Mouse (Mus musculus) liver, embryonic 14.5 days (tissue): ENCODE results near the gene Prcd.

Experiments
- CTCF ChIP-seq: IDR thresholded peaks from 2 replicates; pipeline ENCODE4 v1.5.1; 2016; ENCODE audit warnings: antibody characterized with exemption, low read depth, control low read depth
- EP300 ChIP-seq: IDR thresholded peaks from 2 replicates; pipeline ENCODE4 v1.6.1; 2016; ENCODE audit warnings: antibody characterized with exemption, low read depth

GRCm38 (mm10) chr11:116620073-116620472, 33.3 kb upstream of the Prcd start:
- TF ChIP-seq CTCF: no peak
- peak; percentile 85 for TF ChIP-seq EP300
